Mouse (Mus musculus) MEL (cell line): ENCODE data around the gene Mlycd. TPM values are rescaled to one million over a fixed set of nuclear protein-coding genes. Genes with fewer than 3 reads are reported as not detected.

Experiments
- DNase-seq: peaks from one replicate; pipeline ENCODE4 v3.0.0; 2011; ENCODE audit warnings: low read depth, low spot score
- H3K27ac ChIP-seq: 2 replicates; pipeline ENCODE4 v1.5.1; 2012; ENCODE audit warnings: low read depth, mild to moderate bottlenecking, control low read depth, low read length, moderate library complexity; ENCODE audit not compliant: control insufficient read depth
- H3K27me3 ChIP-seq, 2 experiments: fragments of 150-350 bp in 1 of 2; sonication (generic) in 1 of 2; 2 replicates each; pipeline ENCODE4 v1.6.1; 2012; ENCODE audit warnings: low read length in 2 of 2, mild to moderate bottlenecking in 2 of 2, improper control_type of control experiment in 1 of 2, moderate library complexity in 1 of 2; ENCODE audit not compliant: insufficient read depth in 2 of 2, control insufficient read depth in 1 of 2
- H3K36me3 ChIP-seq, 2 experiments: 2 replicates each; pipeline ENCODE4 v1.6.1; 2012 to 2014; ENCODE audit warnings: low read length in 2 of 2, improper control_type of control experiment in 1 of 2, inconsistent platforms in 1 of 2, mild to moderate bottlenecking in 1 of 2; ENCODE audit not compliant: insufficient read depth in 2 of 2, control insufficient read depth in 1 of 2
- H3K4me1 ChIP-seq, 2 experiments: fragments of 150-350 bp in 1 of 2; sonication (generic) in 1 of 2; 2 replicates each; pipeline ENCODE4 v1.6.1; 2012; ENCODE audit warnings: low read length in 2 of 2, improper control_type of control experiment in 1 of 2, mild to moderate bottlenecking in 1 of 2; ENCODE audit not compliant: insufficient read depth in 2 of 2, control insufficient read depth in 1 of 2
- H3K4me3 ChIP-seq, 2 experiments: fragments of 150-350 bp in 1 of 2; sonication (generic) in 1 of 2; 2 replicates each; pipeline ENCODE4 v1.5.1; 2012; ENCODE audit warnings: low read depth in 2 of 2, low read length in 2 of 2, mild to moderate bottlenecking in 2 of 2, moderate library complexity in 2 of 2, control low read depth in 1 of 2, improper control_type of control experiment in 1 of 2; ENCODE audit not compliant: control insufficient read depth in 1 of 2, insufficient read depth in 1 of 2
- H3K79me2 ChIP-seq: 2 replicates; pipeline ENCODE4 v1.6.1; 2012; ENCODE audit warnings: mild to moderate bottlenecking, low read length, moderate library complexity; ENCODE audit not compliant: control insufficient read depth, poor library complexity, insufficient read depth
- H3K9ac ChIP-seq: 2 replicates; pipeline ENCODE4 v1.6.1; 2012; ENCODE audit warnings: low read depth, mild to moderate bottlenecking, control low read depth, low read length, moderate library complexity; ENCODE audit not compliant: control insufficient read depth, poor library complexity, severe bottlenecking
- H3K9me3 ChIP-seq: fragments of 150-350 bp; sonication (generic); replicated peaks from 2 replicates; pipeline ENCODE4 v1.6.1; 2012; ENCODE audit warnings: mild to moderate bottlenecking, low read length, improper control_type of control experiment, moderate library complexity; ENCODE audit not compliant: insufficient read depth
- BHLHE40 ChIP-seq: IDR thresholded peaks from 2 replicates; pipeline ENCODE4 v1.6.1; 2012; ENCODE audit warnings: low read depth, mild to moderate bottlenecking, inconsistent platforms, low read length, improper control_type of control experiment, borderline replicate concordance
- CHD2 ChIP-seq: IDR thresholded peaks from 2 replicates; pipeline ENCODE4 v1.6.1; 2011; ENCODE audit warnings: low read length, improper control_type of control experiment
- CTCF ChIP-seq, 3 experiments: IDR thresholded peaks in 2 of 3; conservative IDR thresholded peaks in 1 of 3; 2 replicates each; pipeline ENCODE4 v1.5.1; 2011 to 2012; ENCODE audit warnings: low read length in 3 of 3, low read depth in 2 of 3, mild to moderate bottlenecking in 2 of 3, improper control_type of control experiment in 1 of 3, inconsistent platforms in 1 of 3, mixed read lengths in 1 of 3, moderate library complexity in 1 of 3; ENCODE audit not compliant: control insufficient read depth in 1 of 3, insufficient read depth in 1 of 3, poor library complexity in 1 of 3, severe bottlenecking in 1 of 3
- ETS1 ChIP-seq: IDR thresholded peaks from 2 replicates; pipeline ENCODE4 v1.6.1; 2012; ENCODE audit warnings: low read depth, mild to moderate bottlenecking, inconsistent platforms, low read length, improper control_type of control experiment, moderate library complexity
- GABPA ChIP-seq: IDR thresholded peaks from 2 replicates; pipeline ENCODE4 v1.6.1; 2012; ENCODE audit warnings: low read depth, mild to moderate bottlenecking, inconsistent platforms, low read length, improper control_type of control experiment, moderate library complexity
- GATA1 ChIP-seq: IDR thresholded peaks from 2 replicates; pipeline ENCODE4 v1.6.1; 2011; ENCODE audit warnings: low read depth, low read length, improper control_type of control experiment
- HCFC1 ChIP-seq: IDR thresholded peaks from 2 replicates; pipeline ENCODE4 v1.6.1; 2012; ENCODE audit warnings: low read depth, mild to moderate bottlenecking, inconsistent platforms, low read length, improper control_type of control experiment, moderate library complexity
- JUND ChIP-seq: IDR thresholded peaks from 2 replicates; pipeline ENCODE4 v1.6.1; 2011; ENCODE audit warnings: low read depth, mild to moderate bottlenecking, improper control_type of control experiment, low read length
- MAFK ChIP-seq: IDR thresholded peaks from 2 replicates; pipeline ENCODE4 v1.6.1; 2011; ENCODE audit warnings: low read depth, mild to moderate bottlenecking, low read length, improper control_type of control experiment, borderline replicate concordance
- MXI1 ChIP-seq: IDR thresholded peaks from 2 replicates; pipeline ENCODE4 v1.6.1; 2011; ENCODE audit warnings: mild to moderate bottlenecking, low read depth, low read length, improper control_type of control experiment
- NELFE ChIP-seq: IDR thresholded peaks from 2 replicates; pipeline ENCODE4 v1.6.1; 2011; ENCODE audit warnings: low read depth, low read length, improper control_type of control experiment
- NRF1 ChIP-seq: IDR thresholded peaks from 2 replicates; pipeline ENCODE4 v1.6.1; 2014; ENCODE audit warnings: low read depth, mild to moderate bottlenecking, inconsistent platforms, low read length, improper control_type of control experiment, moderate library complexity; ENCODE audit not compliant: poor library complexity, insufficient read depth, severe bottlenecking
- POLR2AphosphoS5 ChIP-seq: IDR thresholded peaks from 2 replicates; pipeline ENCODE4 v1.6.1; 2012; ENCODE audit warnings: low read depth, borderline replicate concordance, mild to moderate bottlenecking, inconsistent platforms, low read length, moderate library complexity, mixed read lengths
- RAD21 ChIP-seq: IDR thresholded peaks from 2 replicates; pipeline ENCODE4 v1.6.1; 2011; ENCODE audit warnings: mild to moderate bottlenecking, low read depth, low read length, improper control_type of control experiment
- RCOR1 ChIP-seq: IDR thresholded peaks from 2 replicates; pipeline ENCODE4 v1.6.1; 2012; ENCODE audit warnings: low read depth, mild to moderate bottlenecking, inconsistent platforms, low read length, improper control_type of control experiment
- TAL1 ChIP-seq: IDR thresholded peaks from 2 replicates; pipeline ENCODE4 v1.6.1; 2012; ENCODE audit warnings: mild to moderate bottlenecking, inconsistent platforms, low read length, moderate library complexity, mixed read lengths
- TBP ChIP-seq: IDR thresholded peaks from 2 replicates; pipeline ENCODE4 v1.8.0; 2011; ENCODE audit warnings: low read depth, low read length, improper control_type of control experiment
- USF1 ChIP-seq: IDR thresholded peaks from 2 replicates; pipeline ENCODE4 v1.6.1; 2014; ENCODE audit warnings: low read depth, mild to moderate bottlenecking, inconsistent platforms, low read length, improper control_type of control experiment, moderate library complexity
- USF2 ChIP-seq, 2 experiments: IDR thresholded peaks; 2 replicates each; pipeline ENCODE4 v1.6.1; 2011 to 2012; ENCODE audit warnings: improper control_type of control experiment in 2 of 2, low read length in 2 of 2, borderline replicate concordance in 1 of 2, inconsistent platforms in 1 of 2, low read depth in 1 of 2, mild to moderate bottlenecking in 1 of 2; ENCODE audit not compliant: insufficient read depth in 1 of 2
- ZC3H11A ChIP-seq: IDR thresholded peaks from 2 replicates; pipeline ENCODE4 v1.6.1; 2012; ENCODE audit warnings: low read depth, mild to moderate bottlenecking, inconsistent platforms, low read length, improper control_type of control experiment
- ZKSCAN1 ChIP-seq: IDR thresholded peaks from 2 replicates; pipeline ENCODE4 v1.6.1; 2012; ENCODE audit warnings: low read depth, mild to moderate bottlenecking, inconsistent platforms, low read length, improper control_type of control experiment, moderate library complexity
- ZMIZ1 ChIP-seq: IDR thresholded peaks from 2 replicates; pipeline ENCODE4 v1.6.1; 2012; ENCODE audit warnings: low read depth, mild to moderate bottlenecking, inconsistent platforms, low read length, improper control_type of control experiment, moderate library complexity
- polyA plus RNA-seq, 2 experiments: library from polyadenylated mRNA; stranded (reverse) in 1 of 2; unstranded in 1 of 2; fragments of >175 nt in 1 of 2; fragments of >200 nt in 1 of 2; gene quantifications; 2 replicates each; pipeline versions ENCODE4 v1.2.1 to v1.2.4; 2012; ENCODE audit warnings: low replicate concordance in 2 of 2, low read depth in 1 of 2; ENCODE audit not compliant: insufficient read length in 2 of 2, insufficient read depth in 1 of 2, missing spikeins in 1 of 2
- total RNA-seq: library from RNA; depleted of rRNA; stranded (reverse); fragments of 300-350 nt; gene quantifications from 2 replicates; pipeline ENCODE4 v1.2.3, GENCODE M21; 2012

Gene Mlycd
- total and polyA plus RNA-seq, 3 experiments, result 7.2 to 13.2 TPM; not detected in 1

- H3K4me1 ChIP-seq, result peaks cover 0 to 8% of the 10 kb centered on the region in 2 experiments; a peak in 2 of 4 replicates
- H3K4me3 ChIP-seq, result no peak overlapping the region
- no peak for DNase-seq
- H3K27me3 ChIP-seq, result no peaks in the 10 kb centered on the region
- no peak overlapping the region; the same call in 1 of the 2 replicates for H3K9ac ChIP-seq
- no peak overlapping the region for H3K27ac ChIP-seq
- TF ChIP-seq USF1 (no peak), JUND (no peak), TBP (no peak), CTCF (IDR thresholded peaks at IDR 0.05 in 2 of 3, conservative IDR thresholded peaks at IDR 0.05 in 1 of 3; ENCODE audit: control insufficient read depth in 1 of 3, insufficient read depth in 1 of 3, low read depth in 2 of 3, low read length in 3 of 3, poor library complexity in 1 of 3, severe bottlenecking in 1 of 3) (no peak), ZMIZ1 (no peak), NELFE (no peak), GATA1 (no peak), ZKSCAN1 (no peak), ZC3H11A (no peak), BHLHE40 (no peak), CHD2 (no peak), RAD21 (no peak), HCFC1 (no peak), ETS1 (no peak), POLR2AphosphoS5 (no peak), GABPA (no peak), USF2 (IDR thresholded peaks at IDR 0.05; ENCODE audit: borderline replicate concordance in 1 of 2, insufficient read depth in 1 of 2, low read depth in 1 of 2, low read length in 2 of 2) (no peak), RCOR1 (no peak)
- H3K9me3 ChIP-seq, result no peaks in the 10 kb centered on the region
- peaks cover 0 to 2% of the 10 kb centered on the region in 2 experiments; a peak in 2 of 4 replicates for H3K36me3 ChIP-seq
- H3K79me2 ChIP-seq, result no peaks in the 10 kb centered on the region
Observed at GRCm38 (mm10) chr8:119436331-119436730, 41.7 kb downstream of the Mlycd start.

- Histone ChIP-seq H3K79me2 (no peaks in the 10 kb centered on the region), H3K9ac (peak overlapping the region; percentile 29; the same call in 1 of the 2 replicates), H3K4me1 (peaks cover 0 to 8% of the 10 kb centered on the region in 2 experiments; a peak in 2 of 4 replicates), H3K4me3 (peak overlapping the region; percentile 5 to 13; a peak in 1 of 4 replicates), H3K36me3 (peaks cover 0 to 2% of the 10 kb centered on the region in 2 experiments; a peak in 2 of 4 replicates), H3K27me3 (no peaks in the 10 kb centered on the region), H3K9me3 (no peaks in the 10 kb centered on the region), H3K27ac (no peak overlapping the region)
- TF ChIP-seq NELFE (no peak), TAL1 (no peak), JUND (no peak), GATA1 (no peak), USF2 (IDR thresholded peaks at IDR 0.05; ENCODE audit: borderline replicate concordance in 1 of 2, insufficient read depth in 1 of 2, low read depth in 1 of 2, low read length in 2 of 2) (no peak), ETS1 (no peak), NRF1 (no peak), MAFK (no peak), MXI1 (no peak)
- DNase-seq, result peak; percentile 51
Observed at GRCm38 (mm10) chr8:119436933-119437332, 42.3 kb downstream of the Mlycd start.
